Mouse (Mus musculus): ENCODE results near the gene Fam57b. TPM values are rescaled to one million over a fixed set of nuclear protein-coding genes. Genes with fewer than 3 reads are reported as not detected.

Fam57b gene
- total RNA-seq, 2 experiments from 2014 or later, result 65.3 to 75.7 TPM

DNA sequence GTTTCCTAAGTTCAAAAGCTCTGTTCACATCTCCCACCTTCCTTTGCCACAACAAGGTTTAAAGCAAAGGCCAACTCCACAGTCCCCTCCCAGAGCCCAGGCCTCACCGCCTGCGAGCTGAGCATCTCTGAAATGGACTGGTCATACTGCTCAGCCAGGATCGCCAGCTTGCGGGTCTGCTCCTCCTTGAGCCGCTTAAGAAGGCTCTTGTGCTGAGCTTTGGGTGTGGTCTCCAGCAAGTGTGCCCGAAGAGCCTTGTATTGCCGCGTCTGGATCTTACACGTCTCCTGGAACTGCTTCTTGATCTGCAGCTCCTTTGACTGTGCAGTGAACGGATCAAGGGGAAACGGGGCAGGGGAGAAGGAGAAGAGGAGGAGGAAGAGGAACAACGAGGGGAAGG, 70.5 kb downstream of the Fam57b start:
- DNase-seq (ENCODE audit: low spot score), result no peak

DNA sequence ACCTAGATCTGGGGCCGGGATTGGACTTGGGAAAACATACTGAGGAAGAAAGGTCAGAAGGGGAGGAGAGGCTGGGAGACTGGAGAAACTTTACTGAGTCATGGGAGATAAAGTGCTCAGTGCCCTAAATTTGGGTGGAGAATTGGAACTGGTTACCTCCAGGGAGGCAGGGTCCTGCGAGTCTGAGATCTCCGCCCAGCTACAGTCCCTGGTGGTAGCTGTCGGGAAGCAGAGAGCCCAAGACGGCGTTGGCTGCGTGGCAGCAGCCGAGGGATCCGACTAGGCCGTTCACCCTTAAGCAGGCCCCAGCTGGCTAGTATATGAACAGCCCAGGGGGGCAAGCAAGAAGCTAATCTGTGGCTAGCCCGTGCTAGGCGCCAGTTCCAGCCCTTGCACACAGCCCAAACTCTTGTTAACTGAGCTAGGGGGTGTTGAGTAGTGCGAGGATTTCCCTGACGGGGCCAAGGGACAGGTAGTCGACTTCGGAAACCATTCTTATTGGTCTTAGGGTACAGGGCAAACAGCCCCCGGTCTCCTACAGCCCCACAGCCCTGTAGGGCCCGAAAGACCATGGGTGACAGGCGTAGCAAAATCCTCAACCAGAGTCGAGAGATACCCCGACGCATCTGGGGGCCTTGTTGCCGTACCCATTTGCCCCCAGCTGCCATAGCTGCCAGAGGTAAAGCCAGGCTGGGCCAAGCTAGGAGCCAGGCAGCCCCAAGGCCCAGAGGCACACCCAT, 72.5 kb downstream of the Fam57b start:
- DNase-seq (ENCODE audit: low spot score), result no peak

GRCm38 (mm10) chr7:126870520-126870891, 73.0 kb downstream of the Fam57b start:
- DNase-seq (ENCODE audit: low spot score), result no peak

DNA sequence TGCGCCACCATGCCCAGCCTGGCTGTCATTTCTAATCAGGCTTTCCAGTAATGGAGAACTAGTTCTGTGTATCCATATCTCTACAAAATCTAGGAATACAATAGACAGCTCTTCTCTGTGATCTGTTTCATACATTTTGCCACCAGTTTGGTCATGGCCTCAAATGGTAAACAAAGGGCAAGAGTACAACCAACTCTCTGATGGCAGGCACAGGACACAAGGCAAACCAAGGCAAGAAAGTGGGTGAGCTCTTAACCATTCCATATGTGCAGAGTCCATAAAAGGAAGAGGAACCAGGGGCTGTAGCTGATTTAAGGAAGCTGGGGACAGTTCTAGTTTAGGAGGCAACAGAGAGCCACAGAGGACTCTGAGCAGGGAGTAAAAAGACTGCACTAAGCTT, 79.8 kb downstream of the Fam57b start:
- no peak for DNase-seq (ENCODE audit: low spot score)

Other genes starting within 250 kb of the Fam57b start
- gene Eif3c, start 231.3 kb upstream of the Fam57b start, total RNA-seq (2021), result 100 to 1,000 TPM; 167 to 171 TPM
- gene Apobr, start 212.7 kb upstream of the Fam57b start, total RNA-seq (2021), result under 1 TPM; 0.47 to 0.59 TPM
- 10 to 100 TPM; 12.7 to 14.4 TPM for gene Cln3, start 211.9 kb upstream of the Fam57b start, total RNA-seq (2021)
- gene Il27, start 202.7 kb upstream of the Fam57b start, total RNA-seq (2021), result under 1 TPM in 1 of 2 experiments, not detected in 1; 0.31 TPM
- 1 to 10 TPM; 7.5 to 8.8 TPM for gene Nupr1, start 166.8 kb upstream of the Fam57b start, total RNA-seq (2021)
- 10 to 100 TPM; 29.1 to 33.1 TPM for gene Sgf29, start 148.4 kb upstream of the Fam57b start, total RNA-seq (2021)
- gene Sult1a1, start 121.2 kb upstream of the Fam57b start, total RNA-seq (2021), result 10 to 100 TPM; 11.1 to 15.9 TPM
- 10 to 100 TPM; 37.1 to 42.2 TPM for gene Bola2, start 102.3 kb upstream of the Fam57b start, total RNA-seq (2021)
- gene Slx1b, start 101.9 kb upstream of the Fam57b start, total RNA-seq (2021), result 1 to 10 TPM; 1.9 to 2.8 TPM
- 1 to 10 TPM; 2.0 to 2.4 TPM for gene Coro1a, start 89.9 kb upstream of the Fam57b start, total RNA-seq (2021)
- 10 to 100 TPM; 16.2 to 20.7 TPM for gene Mapk3, start 38.1 kb upstream of the Fam57b start, total RNA-seq (2021)
- under 1 TPM in 1 of 2 experiments, not detected in 1; 0.46 TPM for gene Gdpd3, start 31.3 kb upstream of the Fam57b start, total RNA-seq (2021)
- 100 to 1,000 TPM in 1 of 2 experiments, 10 to 100 TPM in 1; 84.9 to 101 TPM for gene Ypel3, start 20.7 kb upstream of the Fam57b start, total RNA-seq (2021)
- gene Tbx6, start 16.2 kb upstream of the Fam57b start, total RNA-seq (2021), result under 1 TPM; 0.52 to 0.59 TPM
- 10 to 100 TPM; 20.5 TPM for gene Ppp4c, start 5.2 kb upstream of the Fam57b start, total RNA-seq (2021)
- gene 4930451I11Rik, start 34.0 kb downstream of the Fam57b start, total RNA-seq (2021), result not detected
- gene Doc2a, start 49.7 kb downstream of the Fam57b start, total RNA-seq (2021), result not detected
- gene Hirip3, start 64.3 kb downstream of the Fam57b start, total RNA-seq (2021), result 1 to 10 TPM; 5.0 to 5.4 TPM
- 10 to 100 TPM in 1 of 2 experiments, 1 to 10 TPM in 1; 8.4 to 12.3 TPM for gene Ino80e, start 64.7 kb downstream of the Fam57b start, total RNA-seq (2021)
- gene Taok2, start 87.0 kb downstream of the Fam57b start, total RNA-seq (2021), result 10 to 100 TPM; 19.7 to 21.9 TPM
- gene Tmem219, start 125.2 kb downstream of the Fam57b start, total RNA-seq (2021), result 10 to 100 TPM in 1 of 2 experiments, 1 to 10 TPM in 1; 9.9 to 12.1 TPM
- gene Kctd13, start 131.2 kb downstream of the Fam57b start, total RNA-seq (2021), result 1 to 10 TPM; 2.6 to 2.7 TPM
- not detected for gene Asphd1, start 151.9 kb downstream of the Fam57b start, total RNA-seq (2021)
- gene Sez6l2, start 152.9 kb downstream of the Fam57b start, total RNA-seq (2021), result 1 to 10 TPM in 1 of 2 experiments, under 1 TPM in 1; 0.87 to 1.2 TPM
- gene Cdipt, start 178.2 kb downstream of the Fam57b start, total RNA-seq (2021), result 10 to 100 TPM; 30.7 to 31.5 TPM
- under 1 TPM in 1 of 2 experiments, not detected in 1; 0.24 TPM for gene Cdiptos, start 178.4 kb downstream of the Fam57b start, total RNA-seq (2021)
- 10 to 100 TPM; 27.5 to 40.9 TPM for gene Mvp, start 217.0 kb downstream of the Fam57b start, total RNA-seq (2021)
- 1 to 10 TPM in 1 of 2 experiments, not detected in 1; 1.7 TPM for gene Pagr1b, start 218.8 kb downstream of the Fam57b start, total RNA-seq (2021)
- 10 to 100 TPM in 1 of 2 experiments, 1 to 10 TPM in 1; 7.9 to 10.3 TPM for gene Pagr1a, start 219.7 kb downstream of the Fam57b start, total RNA-seq (2021)
- 10 to 100 TPM; 12.9 to 16.9 TPM for gene Gm42742, start 223.4 kb downstream of the Fam57b start, total RNA-seq (2021)
- under 1 TPM in 1 of 2 experiments, not detected in 1; 0.84 TPM for gene Prrt2, start 223.5 kb downstream of the Fam57b start, total RNA-seq (2021)
- gene Maz, start 229.4 kb downstream of the Fam57b start, total RNA-seq (2021), result 10 to 100 TPM; 64.3 to 66.3 TPM
- 1 to 10 TPM; 1.2 to 1.7 TPM for gene Kif22, start 244.8 kb downstream of the Fam57b start, total RNA-seq (2021)

Measured in gastrocnemius, adult 18-20 months (tissue).